Mouse (Mus musculus): ENCODE data around the gene Runx1.

The Runx1 gene

GRCm38 (mm10) chr16:92794197-92794596, 31.8 kb downstream of the Runx1 start:
- no peak for DNase-seq (ENCODE audit: low read depth, low spot score)

DNA sequence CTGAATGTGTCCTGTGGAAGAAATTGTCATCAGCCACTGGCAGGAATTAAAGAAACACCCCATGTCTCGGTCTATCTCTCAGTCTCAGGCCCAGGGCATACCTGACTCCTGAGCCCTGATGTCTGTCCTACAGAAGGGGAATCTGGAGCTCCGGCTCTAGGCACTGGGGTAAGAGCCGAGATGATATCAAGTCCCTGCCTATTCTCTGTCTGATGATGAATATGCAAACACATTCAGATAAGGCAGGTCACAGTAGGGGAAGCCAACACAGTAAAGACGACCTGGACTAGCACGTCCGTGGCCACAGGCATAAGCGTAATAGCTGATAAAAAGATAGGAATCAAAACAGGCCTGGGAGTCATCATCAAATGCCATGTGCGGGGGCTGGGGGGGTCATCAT, 32.2 kb downstream of the Runx1 start:
- no peak for DNase-seq (ENCODE audit: low read depth, low spot score)

GRCm38 (mm10) chr16:92792905-92793304, 33.0 kb downstream of the Runx1 start:
- DNase-seq (ENCODE audit: low read depth, low spot score) = no peak

DNA sequence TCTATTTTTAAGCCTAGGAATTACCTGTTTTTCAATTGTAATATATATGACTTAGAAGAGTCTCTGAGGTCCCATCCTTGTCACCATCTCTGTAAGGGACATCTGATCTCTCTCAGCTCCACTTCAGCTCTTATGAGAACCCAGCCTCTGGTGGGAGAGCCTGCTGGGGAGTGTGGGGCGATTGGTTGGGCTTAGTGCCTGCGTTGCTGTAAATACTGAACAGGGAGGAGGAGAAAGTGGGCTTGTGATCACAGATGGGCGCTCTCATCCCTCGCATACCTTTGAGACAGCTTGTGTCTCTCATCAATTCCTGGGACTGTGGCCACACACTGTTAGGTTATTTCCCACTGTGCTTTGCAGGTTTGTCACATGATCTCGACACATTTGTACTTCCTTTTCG, 35.3 kb downstream of the Runx1 start:
- no peak for DNase-seq (ENCODE audit: low read depth, low spot score)

DNA sequence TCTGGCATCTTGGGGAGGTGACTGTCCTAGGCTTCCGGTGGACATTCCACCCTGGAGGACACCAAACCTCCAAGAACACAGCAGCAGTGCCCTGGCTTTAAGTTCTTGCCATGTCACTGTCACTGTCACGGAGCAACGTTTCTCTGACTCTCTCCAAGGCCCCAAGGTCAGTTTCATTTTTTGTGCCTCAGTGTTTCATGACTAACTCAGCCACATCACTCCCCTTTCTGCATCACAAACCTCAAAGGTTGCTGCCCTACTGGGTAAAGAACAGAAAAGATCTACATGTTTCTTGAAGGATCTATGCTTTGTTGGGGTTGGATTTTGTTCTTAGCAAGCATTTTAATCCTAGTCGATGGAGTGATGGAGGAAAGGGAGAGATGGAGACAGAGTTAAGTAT, 36.1 kb downstream of the Runx1 start:
- no peak for DNase-seq (ENCODE audit: low read depth, low spot score)

DNA sequence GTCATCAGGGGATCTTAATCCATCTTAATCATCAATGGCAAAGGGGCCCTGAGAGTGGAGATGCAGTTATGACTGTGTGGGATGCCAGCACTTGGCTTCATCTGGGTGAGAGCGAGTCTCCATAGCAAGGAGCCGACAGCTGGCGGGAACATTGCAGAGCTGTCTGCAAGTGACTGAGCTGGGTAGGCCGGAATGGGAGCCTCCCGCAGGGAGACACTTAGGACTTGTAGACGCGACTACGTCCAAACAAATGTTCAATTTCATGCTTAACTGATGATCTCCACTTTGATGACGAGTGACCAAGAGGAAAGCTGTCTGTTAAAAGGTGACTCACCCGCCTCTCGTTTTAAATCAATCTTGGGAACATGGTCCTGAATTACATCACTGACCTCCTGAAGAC, 37.5 kb downstream of the Runx1 start:
- DNase-seq (ENCODE audit: low read depth, low spot score) = peak; percentile 56

GRCm38 (mm10) chr16:92786883-92787321, 39.0 kb downstream of the Runx1 start:
- no peak for DNase-seq (ENCODE audit: low read depth, low spot score)

DNA sequence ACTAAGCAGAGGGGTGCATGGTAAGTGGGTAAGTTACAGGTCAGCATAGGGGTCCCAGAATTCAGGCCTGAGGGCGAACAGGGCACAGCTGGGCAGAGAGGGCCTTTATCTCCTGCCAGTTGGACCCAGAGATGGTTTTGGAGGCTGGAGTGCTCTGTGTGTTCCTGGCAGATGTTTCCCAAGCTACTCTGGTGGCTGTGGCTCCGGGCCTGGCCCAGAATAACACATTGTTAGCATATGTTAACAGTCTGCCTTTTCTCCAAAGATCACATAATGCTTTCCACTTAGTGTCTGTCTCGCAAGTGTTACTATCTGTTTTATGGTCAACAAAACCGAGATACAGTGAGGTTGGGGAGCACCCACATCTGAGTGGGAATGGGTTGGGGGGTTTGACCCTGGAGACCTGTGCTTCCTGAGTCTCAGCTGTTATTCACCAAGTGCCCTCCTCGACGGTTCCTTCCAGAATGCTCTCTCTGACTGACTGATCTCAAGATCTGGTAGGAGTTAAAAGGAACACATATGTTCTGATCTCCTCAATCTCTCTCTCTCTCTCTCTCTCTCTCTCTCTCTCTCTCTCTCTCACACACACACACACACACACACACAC, 39.6 kb downstream of the Runx1 start:
- no peak for DNase-seq (ENCODE audit: low read depth, low spot score)

DNA sequence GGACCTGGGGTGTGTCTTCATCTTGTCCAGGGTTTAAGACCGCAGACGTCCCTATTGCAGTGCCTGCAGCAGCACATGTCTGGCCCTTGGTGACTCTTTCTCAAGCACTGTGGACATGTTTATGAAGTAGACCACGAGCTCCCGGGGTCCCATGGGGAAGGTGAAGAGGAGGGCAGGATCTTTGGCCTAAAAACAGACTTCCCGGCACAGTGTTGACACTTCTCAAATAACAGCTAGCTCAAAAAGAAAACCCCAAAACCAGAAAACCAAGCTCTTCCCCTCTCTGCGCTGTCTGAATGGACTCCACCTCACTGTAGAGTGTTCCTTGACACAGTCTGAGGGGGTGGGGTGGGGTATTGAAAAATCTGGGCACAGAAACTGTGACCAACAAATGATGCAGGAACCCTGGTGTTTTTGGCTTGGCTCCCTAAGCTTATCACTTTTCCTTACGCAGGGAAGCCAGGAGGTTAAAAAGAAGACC, 42.3 kb downstream of the Runx1 start:
- DNase-seq (ENCODE audit: low read depth, low spot score) = no peak

GRCm38 (mm10) chr16:92782408-92782807, 43.5 kb downstream of the Runx1 start:
- DNase-seq (ENCODE audit: low read depth, low spot score) = no peak

GRCm38 (mm10) chr16:92779896-92780435, 46.0 kb downstream of the Runx1 start:
- no peak for DNase-seq (ENCODE audit: low read depth, low spot score)

DNA sequence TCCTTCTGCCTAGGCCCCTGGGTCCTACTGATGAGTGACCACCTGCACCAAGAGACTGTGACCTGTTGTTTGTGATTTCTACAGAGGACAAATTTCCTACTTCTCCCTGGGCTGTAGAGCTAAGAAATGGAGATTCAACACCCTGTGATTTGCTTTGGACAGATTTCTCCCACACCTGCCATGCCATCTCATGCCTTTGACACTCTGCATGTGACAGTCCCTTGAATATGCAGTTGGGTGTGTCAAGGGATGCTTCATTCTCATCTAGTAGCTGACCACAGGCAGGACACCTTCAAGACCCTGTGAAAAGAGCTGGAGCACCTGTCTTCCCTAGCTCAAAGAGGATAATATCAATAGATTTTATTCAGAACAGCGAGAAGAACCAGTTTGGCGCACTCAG, 46.8 kb downstream of the Runx1 start:
- DNase-seq (ENCODE audit: low read depth, low spot score) = no peak

- DNase-seq (ENCODE audit: low read depth, low spot score) = peak; percentile 63
These were observed 47.7 kb downstream of the Runx1 start for GRCm38 (mm10) chr16:92778096-92778780.

- DNase-seq (ENCODE audit: low read depth, low spot score) = no peak
These were observed 58.1 kb downstream of the Runx1 start for GRCm38 (mm10) chr16:92767862-92768261.

DNA sequence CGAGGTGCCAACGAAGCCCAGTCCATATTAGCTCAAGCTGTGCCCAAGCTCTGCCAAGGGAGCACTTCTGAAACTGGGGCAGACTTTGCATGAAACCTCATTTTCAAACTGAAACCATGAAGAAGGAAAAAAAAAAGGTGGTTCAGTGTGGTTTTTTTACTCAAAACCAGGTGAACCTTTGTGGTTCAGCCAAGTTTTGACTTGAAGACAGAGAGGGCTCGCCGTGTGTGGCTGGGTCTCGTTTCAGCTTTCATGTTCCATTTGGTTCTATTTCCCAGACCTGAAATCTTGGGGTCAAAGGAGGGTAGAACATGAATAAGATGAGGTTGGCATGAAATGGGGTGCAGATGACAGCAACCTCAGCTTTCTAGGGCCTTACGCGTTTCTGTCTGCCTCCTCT, 58.5 kb downstream of the Runx1 start:
- DNase-seq (ENCODE audit: low read depth, low spot score) = no peak

GRCm38 (mm10) chr16:92764741-92765396, 61.1 kb downstream of the Runx1 start:
- DNase-seq (ENCODE audit: low read depth, low spot score) = no peak

DNA sequence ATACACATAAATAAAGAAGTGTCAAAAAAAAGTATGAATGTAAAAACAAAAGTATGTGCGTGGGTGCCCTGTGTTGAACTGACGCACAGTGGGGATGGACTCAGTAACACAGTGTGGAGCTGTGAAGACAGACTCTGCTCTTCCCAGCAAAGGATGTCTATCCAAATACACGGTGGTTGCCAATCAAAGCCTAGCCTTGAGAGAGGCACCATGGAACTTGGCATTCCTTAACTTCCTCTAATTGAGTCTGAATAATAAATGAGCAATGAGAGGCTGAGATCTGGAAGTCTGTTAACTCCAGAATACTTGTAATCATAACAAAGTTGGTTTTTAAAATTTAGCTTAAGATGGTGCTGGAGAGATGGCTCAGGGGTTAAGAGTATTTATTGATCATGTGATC, 62.3 kb downstream of the Runx1 start:
- no peak for DNase-seq (ENCODE audit: low read depth, low spot score)

DNA sequence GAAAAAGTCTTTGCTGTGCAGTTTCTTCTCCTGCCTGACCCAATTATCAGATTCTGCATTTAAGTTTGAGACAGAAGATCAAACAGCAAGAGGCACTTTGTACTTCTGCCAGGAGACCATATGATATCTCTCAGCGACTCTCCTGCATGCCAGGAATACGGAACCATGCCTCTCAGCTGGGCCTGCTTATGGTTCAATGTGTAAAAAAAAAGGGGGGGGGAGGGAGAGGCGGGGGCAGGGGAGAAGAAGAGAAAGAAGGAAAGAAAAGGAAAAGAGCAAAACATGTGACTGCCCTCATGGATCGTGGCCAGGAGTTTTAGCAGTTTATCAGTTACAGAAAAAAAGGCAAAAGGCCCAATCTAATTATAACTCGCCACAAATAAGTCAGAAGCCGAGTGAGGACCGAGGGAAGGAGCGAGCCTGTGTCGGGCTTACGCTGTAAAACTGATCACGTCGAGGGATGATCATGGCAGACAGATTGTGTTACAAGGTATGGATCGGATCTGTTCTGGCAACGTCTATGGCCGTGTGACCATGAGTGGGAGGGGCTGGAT, 63.9 kb downstream of the Runx1 start:
- no peak for DNase-seq (ENCODE audit: low read depth, low spot score)

- DNase-seq (ENCODE audit: low read depth, low spot score) = no peak
These were observed 65.9 kb downstream of the Runx1 start for GRCm38 (mm10) chr16:92760091-92760490.

DNA sequence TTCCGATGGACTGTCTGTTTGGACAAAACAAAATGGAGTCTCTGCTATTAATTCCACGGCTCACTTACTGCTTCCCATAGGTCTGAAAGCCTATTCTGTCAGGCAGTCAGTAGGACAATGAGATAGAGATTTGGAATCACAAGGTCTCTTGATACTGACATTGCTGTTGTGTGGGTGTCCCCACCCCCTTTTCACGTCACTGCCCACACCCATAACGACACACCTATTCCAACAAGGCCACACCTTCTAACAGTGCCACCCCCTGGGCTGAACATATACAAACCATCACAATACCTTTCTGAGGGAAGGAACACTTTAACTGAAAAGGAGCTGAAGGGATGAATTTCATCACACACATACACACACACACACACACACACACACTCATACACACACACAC, 68.4 kb downstream of the Runx1 start:
- no peak for DNase-seq (ENCODE audit: low read depth, low spot score)

- no peak for DNase-seq (ENCODE audit: low read depth, low spot score)
These were observed 72.0 kb downstream of the Runx1 start for GRCm38 (mm10) chr16:92753944-92754343.

GRCm38 (mm10) chr16:92753139-92753538, 72.8 kb downstream of the Runx1 start:
- no peak for DNase-seq (ENCODE audit: low read depth, low spot score)
